Mouse (Mus musculus): ENCODE results near the gene Kras. TPM values are rescaled to one million over a fixed set of nuclear protein-coding genes. Genes with fewer than 3 reads are reported as not detected.

The Kras gene
- polyA plus RNA-seq, 1 experiment = 27.7 TPM

- no peak for TF ChIP-seq CTCF (IDR thresholded peaks at IDR 0.05; ENCODE audit: insufficient read depth, low read length)
- TF ChIP-seq POLR2A (IDR thresholded peaks at IDR 0.05; ENCODE audit: borderline replicate concordance, extremely low read depth, low read depth, low read length) = no peak
- peaks cover 5% of the 10 kb centered on the region for H3K4me1 ChIP-seq (ENCODE audit: control insufficient read depth, insufficient read depth, low read length)
- 81% methylated on average over 10 of the region's 10 CpGs for WGBS
- H3K4me3 ChIP-seq (replicated peaks; ENCODE audit: extremely low read depth, low read depth, low read length) = no peak overlapping the region
- DNase-seq = no peak
These were observed 73.6 kb downstream of the Kras start for GRCm38 (mm10) chr6:145176474-145176873.

GRCm38 (mm10) chr6:145175571-145175981 lies 74.5 kb downstream of the Kras start:
- H3K4me1 ChIP-seq (ENCODE audit: control insufficient read depth, insufficient read depth, low read length) = peaks cover 5% of the 10 kb centered on the region
- no peak for TF ChIP-seq POLR2A (IDR thresholded peaks at IDR 0.05; ENCODE audit: borderline replicate concordance, extremely low read depth, low read depth, low read length)
- no peak for TF ChIP-seq CTCF (IDR thresholded peaks at IDR 0.05; ENCODE audit: insufficient read depth, low read length)
- DNase-seq = no peak
- 41% methylated on average over 9 of the region's 9 CpGs for WGBS
- no peak overlapping the region for H3K4me3 ChIP-seq (replicated peaks; ENCODE audit: extremely low read depth, low read depth, low read length)

- 15% methylated on average over 7 of the region's 11 CpGs for WGBS
- peak; percentile 76 for DNase-seq
- H3K4me1 ChIP-seq (ENCODE audit: control insufficient read depth, insufficient read depth, low read length) = peaks cover 5% of the 10 kb centered on the region
These were observed 76.3 kb downstream of the Kras start for GRCm38 (mm10) chr6:145173781-145174191.

GRCm38 (mm10) chr6:145171892-145172606 lies 78.0 kb downstream of the Kras start:
- no peak for DNase-seq
- WGBS = 70% methylated on average over 14 of the region's 14 CpGs
- H3K4me1 ChIP-seq (ENCODE audit: control insufficient read depth, insufficient read depth, low read length) = peaks cover 5% of the 10 kb centered on the region
- no peak overlapping the region for H3K4me3 ChIP-seq (replicated peaks; ENCODE audit: extremely low read depth, low read depth, low read length)
- TF ChIP-seq CTCF (IDR thresholded peaks at IDR 0.05; ENCODE audit: insufficient read depth, low read length) = no peak
- TF ChIP-seq POLR2A (IDR thresholded peaks at IDR 0.05; ENCODE audit: borderline replicate concordance, extremely low read depth, low read depth, low read length) = no peak

More at GRCm38 (mm10) chr6:145173781-145174191, 76.3 kb downstream of the Kras start:
- TF ChIP-seq CTCF (IDR thresholded peaks at IDR 0.05; ENCODE audit: insufficient read depth, low read length) (no peak), POLR2A (IDR thresholded peaks at IDR 0.05; ENCODE audit: borderline replicate concordance, extremely low read depth, low read depth, low read length) (no peak)
- no peak overlapping the region for H3K4me3 ChIP-seq (replicated peaks; ENCODE audit: extremely low read depth, low read depth, low read length)

Other genes with a start within 250 kb of the Kras start
- gene Bcat1, start 174.1 kb downstream of the Kras start, polyA plus RNA-seq (2012; rRNA removed) = 0.10 and 0.21 TPM in 2 replicates
- 12.3 and 15.2 TPM in 2 replicates for gene Lrmp, start 134.6 kb downstream of the Kras start, polyA plus RNA-seq (2012; rRNA removed)
- 3.2 and 4.5 TPM in 2 replicates for gene Casc1, start 39.2 kb downstream of the Kras start, polyA plus RNA-seq (2012; rRNA removed)
- 3.7 and 8.3 TPM in 2 replicates for gene Etfrf1, start 39.1 kb downstream of the Kras start, polyA plus RNA-seq (2012; rRNA removed)